Mouse (Mus musculus) CH12.LX (cell line): ENCODE measurements around the gene Tmem89.

Source experiments
- CTCF ChIP-seq, 2 experiments: IDR thresholded peaks in 1 of 2; conservative IDR thresholded peaks in 1 of 2; 2 replicates each; pipeline ENCODE4 v1.5.1; 2011 to 2012; ENCODE audit warnings: low read depth in 2 of 2, low read length in 2 of 2, improper control_type of control experiment in 1 of 2, inconsistent platforms in 1 of 2, mild to moderate bottlenecking in 1 of 2, moderate library complexity in 1 of 2
- GABPA ChIP-seq: IDR thresholded peaks from 2 replicates; pipeline ENCODE4 v1.6.1; 2012; ENCODE audit warnings: low read depth, low read length, improper control_type of control experiment, inconsistent platforms; ENCODE audit not compliant: insufficient replicate concordance
- JUND ChIP-seq: conservative IDR thresholded peaks from 2 replicates; pipeline ENCODE4 v1.6.1; 2011; ENCODE audit warnings: low read depth, low read length, improper control_type of control experiment
- MAZ ChIP-seq: IDR thresholded peaks from 2 replicates; pipeline ENCODE4 v1.6.1; 2012; ENCODE audit warnings: low read depth, mild to moderate bottlenecking, inconsistent platforms, low read length, improper control_type of control experiment, moderate library complexity
- NELFE ChIP-seq: IDR thresholded peaks from 2 replicates; pipeline ENCODE4 v1.6.1; 2011; ENCODE audit warnings: low read depth, low read length, improper control_type of control experiment
- POLR2A ChIP-seq: IDR thresholded peaks from 2 replicates; pipeline ENCODE4 v1.6.1; 2011; ENCODE audit warnings: low read depth, mild to moderate bottlenecking, improper control_type of control experiment, low read length
- RAD21 ChIP-seq: IDR thresholded peaks from 2 replicates; pipeline ENCODE4 v1.6.1; 2011; ENCODE audit warnings: low read depth, mild to moderate bottlenecking, low read length, improper control_type of control experiment, moderate library complexity
- SIN3A ChIP-seq: IDR thresholded peaks from 2 replicates; pipeline ENCODE4 v1.6.1; 2012; ENCODE audit warnings: low read length, improper control_type of control experiment, inconsistent platforms
- SMC3 ChIP-seq: IDR thresholded peaks from 2 replicates; pipeline ENCODE4 v1.6.1; 2011; ENCODE audit warnings: low read depth, low read length, improper control_type of control experiment
- TBP ChIP-seq: conservative IDR thresholded peaks from 2 replicates; pipeline ENCODE4 v1.6.1; 2011; ENCODE audit warnings: low read depth, low read length, improper control_type of control experiment
- UBTF ChIP-seq: IDR thresholded peaks from 2 replicates; pipeline ENCODE4 v1.6.1; 2012; ENCODE audit warnings: low read depth, mild to moderate bottlenecking, inconsistent platforms, low read length, improper control_type of control experiment, moderate library complexity
- ZKSCAN1 ChIP-seq: IDR thresholded peaks from 2 replicates; pipeline ENCODE4 v1.6.1; 2012; ENCODE audit warnings: low read depth, inconsistent platforms, low read length, improper control_type of control experiment, borderline replicate concordance
- ZNF384 ChIP-seq: IDR thresholded peaks from 2 replicates; pipeline ENCODE4 v1.6.1; 2012; ENCODE audit warnings: low read depth, low read length, improper control_type of control experiment, inconsistent platforms

DNA sequence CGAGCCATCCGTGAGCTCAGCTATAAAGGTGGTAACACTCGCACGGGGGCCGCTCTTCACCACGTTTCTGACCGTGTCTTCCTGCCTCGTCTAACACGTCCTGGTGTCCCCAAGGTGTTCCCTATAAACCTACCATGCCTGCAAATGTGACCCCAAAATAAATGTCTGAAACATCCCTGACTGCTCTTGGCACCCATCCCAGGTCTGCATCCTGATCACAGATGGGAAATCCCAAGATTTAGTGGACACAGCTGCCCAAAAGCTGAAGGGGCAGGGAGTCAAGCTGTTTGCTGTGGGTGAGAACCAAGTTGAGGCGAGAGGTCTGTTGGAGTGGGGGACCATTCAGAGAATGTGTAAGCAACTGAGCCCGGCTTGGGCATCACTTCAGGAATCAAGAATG, 40.8 kb downstream of the Tmem89 start:
- TF ChIP-seq ZKSCAN1 = no peak
- TF ChIP-seq UBTF = no peak
- TF ChIP-seq POLR2A = no peak
- no peak for TF ChIP-seq TBP
- no peak for TF ChIP-seq CTCF (conservative IDR thresholded peaks at IDR 0.05 in 1 of 2, IDR thresholded peaks at IDR 0.05 in 1 of 2; ENCODE audit: low read depth in 2 of 2, low read length in 2 of 2)
- TF ChIP-seq SMC3 = no peak
- no peak for TF ChIP-seq JUND
- no peak for TF ChIP-seq SIN3A
- TF ChIP-seq ZNF384 = no peak
- no peak for TF ChIP-seq MAZ
- no peak for TF ChIP-seq RAD21
- TF ChIP-seq GABPA = no peak
- no peak for TF ChIP-seq NELFE
